Mouse (Mus musculus) heart, embryonic 11.5 days (tissue): ENCODE measurements around the gene Maged1. TPM values are rescaled to one million over a fixed set of nuclear protein-coding genes. Genes with fewer than 3 reads are reported as not detected.
A peak's percentile ranks its signal among the peaks of the same experiment; 100 is the strongest.
"Not testable (repeated sequence)": the region's sequence is repeated elsewhere in the genome, so short reads cannot be mapped to it uniquely, and the experiment has no call there.

Source experiments
- ATAC-seq: fragments of 200-750 bp; cut with Nextera tagmentation; replicated peaks from 2 replicates; pipeline ENCODE4 v1.8.0; 2017; ENCODE audit warnings: moderate library complexity; ENCODE audit not compliant: insufficient number of reproducible peaks, low FRiP score, low TSS enrichment
- H3K27ac ChIP-seq: fragments of 300-500 bp; sonication (generic); 2 replicates; pipeline ENCODE4 v1.5.1; 2014; ENCODE audit warnings: mild to moderate bottlenecking, low read depth, low read length
- H3K27me3 ChIP-seq: fragments of 300-500 bp; sonication (generic); 2 replicates; pipeline ENCODE4 v1.6.1; 2014; ENCODE audit warnings: mild to moderate bottlenecking, low read length, mixed read lengths; ENCODE audit not compliant: control insufficient read depth, insufficient read depth
- H3K36me3 ChIP-seq: fragments of 300-500 bp; sonication (generic); 2 replicates; pipeline ENCODE4 v1.6.1; 2014; ENCODE audit warnings: mild to moderate bottlenecking, low read length, moderate library complexity, mixed read lengths; ENCODE audit not compliant: control insufficient read depth, insufficient read depth
- H3K4me1 ChIP-seq: fragments of 300-500 bp; sonication (generic); 2 replicates; pipeline ENCODE4 v1.6.1; 2014; ENCODE audit warnings: low read length; ENCODE audit not compliant: control insufficient read depth, insufficient read depth
- H3K4me2 ChIP-seq: fragments of 300-500 bp; sonication (generic); 2 replicates; pipeline ENCODE4 v1.6.1; 2014; ENCODE audit warnings: mild to moderate bottlenecking, moderate library complexity
- H3K4me3 ChIP-seq: fragments of 300-500 bp; sonication (generic); 2 replicates; pipeline ENCODE4 v1.5.1; 2014; ENCODE audit warnings: low read depth, low read length
- H3K9ac ChIP-seq: fragments of 300-500 bp; sonication (generic); 2 replicates; pipeline ENCODE4 v1.6.1; 2014; ENCODE audit warnings: mild to moderate bottlenecking, low read depth, low read length, moderate library complexity
- H3K9me3 ChIP-seq: fragments of 300-500 bp; sonication (generic); replicated peaks from 2 replicates; pipeline ENCODE4 v1.6.1; 2016; ENCODE audit warnings: low read length; ENCODE audit not compliant: control insufficient read depth
- WGBS: fragments of 180-500 bp; shearing (Covaris S2); extraction: QIAGEN DNeasy Blood & Tissue Kit; methylation state at CpG from one replicate; pipeline ENCODE4 v1.1.7; 2014; ENCODE audit not compliant: insufficient replicate concordance; 5-methylcytosine and 5-hydroxymethylcytosine counted together
- polyA plus RNA-seq: library from polyadenylated mRNA; unstranded; fragments of >200 nt; fragmentation: Nextera tagmentation; extraction: Ambion mirVana; gene quantifications from 2 replicates; pipeline ENCODE4 v1.2.1, GENCODE M21; 2014

The Maged1 gene
- polyA plus RNA-seq, 1 experiment from 2014 or later = 516 TPM

- peak overlapping the region; percentile 84 for H3K27ac ChIP-seq
- H3K27me3 ChIP-seq = no peaks in the 10 kb centered on the region
- H3K4me2 ChIP-seq = peak overlapping the region; percentile 62
- peak overlapping the region; percentile 84 for H3K9ac ChIP-seq
- ATAC-seq = peak; percentile 31
- WGBS = 18% methylated on average over 37 of the region's 37 CpGs
- H3K36me3 ChIP-seq = peaks cover 14% of the 10 kb centered on the region; the same call in 1 of the 2 replicates
- H3K9me3 ChIP-seq = no peaks in the 10 kb centered on the region
- peaks cover 5% of the 10 kb centered on the region for H3K4me1 ChIP-seq
- H3K4me3 ChIP-seq = peak overlapping the region; percentile 61
Measured at GRCm38 (mm10) chrX:94540341-94541201, 1.4 kb downstream of the Maged1 start.

- peaks cover 10% of the 10 kb centered on the region; the same call in 1 of the 2 replicates for H3K36me3 ChIP-seq
- no peak for ATAC-seq
- H3K9me3 ChIP-seq = no peaks in the 10 kb centered on the region
- no peak overlapping the region for H3K4me3 ChIP-seq
- 66% methylated on average over 2 of the region's 2 CpGs for whole genome bisulfite sequencing
- no peak overlapping the region for H3K27ac ChIP-seq
- H3K4me2 ChIP-seq = no peak overlapping the region
- no peaks in the 10 kb centered on the region for H3K27me3 ChIP-seq
- no peaks in the 10 kb centered on the region for H3K4me1 ChIP-seq
- H3K9ac ChIP-seq = no peak overlapping the region
Measured at GRCm38 (mm10) chrX:94534346-94534745, 7.6 kb downstream of the Maged1 start.

GRCm38 (mm10) chrX:94530301-94530700 lies 11.6 kb downstream of the Maged1 start:
- Histone ChIP-seq H3K9ac (no peak overlapping the region), H3K27me3 (no peaks in the 10 kb centered on the region), H3K27ac (no peak overlapping the region), H3K4me1 (no peaks in the 10 kb centered on the region), H3K9me3 (no peaks in the 10 kb centered on the region), H3K4me2 (no peak overlapping the region), H3K4me3 (no peak overlapping the region), H3K36me3 (no peaks in the 10 kb centered on the region)
- no peak for ATAC-seq
- WGBS = 66% methylated on average over 3 of the region's 3 CpGs

GRCm38 (mm10) chrX:94522166-94522565 lies 19.8 kb downstream of the Maged1 start:
- Histone ChIP-seq H3K9me3 (no peaks in the 10 kb centered on the region), H3K4me3 (no peak overlapping the region), H3K4me2 (no peak overlapping the region), H3K27ac (no peak overlapping the region), H3K9ac (no peak overlapping the region), H3K4me1 (no peaks in the 10 kb centered on the region), H3K27me3 (no peaks in the 10 kb centered on the region), H3K36me3 (no peaks in the 10 kb centered on the region)
- WGBS = 56% methylated on average over 3 of the region's 3 CpGs
- ATAC-seq = no peak

GRCm38 (mm10) chrX:94508442-94508819 lies 33.5 kb downstream of the Maged1 start:
- Histone ChIP-seq H3K4me3 (no peak overlapping the region), H3K9ac (no peak overlapping the region), H3K36me3 (no peaks in the 10 kb centered on the region), H3K27me3 (0 out of 2 replicates have a peak, but pooled peaks cover 4% of the 10 kb centered on the region), H3K9me3 (no peaks in the 10 kb centered on the region), H3K27ac (no peak overlapping the region), H3K4me1 (no peaks in the 10 kb centered on the region), H3K4me2 (no peak overlapping the region)
- 66% methylated on average over 3 of the region's 3 CpGs for WGBS
- no peak for ATAC-seq

DNA sequence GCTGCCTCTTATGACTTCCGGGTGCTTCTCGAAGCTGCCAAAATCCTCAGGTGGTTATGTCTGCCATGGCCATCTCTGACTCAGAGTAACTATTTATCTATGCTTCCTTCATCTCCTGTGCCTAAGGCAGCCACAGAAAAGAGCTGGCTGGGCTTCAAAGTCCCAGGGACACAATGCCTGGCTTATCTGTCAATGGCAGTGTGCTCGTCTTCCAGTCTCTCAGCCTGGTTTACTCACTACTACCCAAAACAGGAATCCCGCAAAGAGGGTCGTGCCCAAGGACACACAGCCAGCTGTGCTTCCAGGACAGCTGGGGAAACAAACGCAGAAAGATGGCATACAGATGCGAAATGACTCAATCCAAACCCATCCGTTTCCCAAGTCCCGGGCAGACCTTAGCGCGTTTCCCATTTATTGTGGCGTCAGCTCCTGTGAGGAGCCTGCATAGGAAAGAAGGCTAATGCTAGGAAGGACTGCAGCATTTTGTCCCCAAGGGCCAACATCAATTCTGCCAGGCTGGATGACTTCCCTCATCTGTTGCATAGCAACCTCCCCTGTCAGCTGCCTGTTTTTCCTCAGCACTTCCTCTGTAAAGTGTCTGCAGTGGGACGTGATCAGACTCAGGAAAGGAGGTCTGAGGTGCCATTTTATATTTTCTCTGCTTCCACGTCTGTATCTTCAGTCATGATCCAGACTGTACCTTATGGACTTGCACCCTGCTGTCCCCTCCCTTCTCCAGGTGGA lies 34.1 kb downstream of the Maged1 start:
- not testable (repeated sequence) for H3K4me1 ChIP-seq, H3K27ac ChIP-seq, H3K9ac ChIP-seq, H3K27me3 ChIP-seq, H3K36me3 ChIP-seq, H3K4me3 ChIP-seq, ATAC-seq, H3K4me2 ChIP-seq, H3K9me3 ChIP-seq
- 46% methylated on average over 6 of the region's 14 CpGs for WGBS

- Histone ChIP-seq H3K27me3 (0 out of 2 replicates have a peak, but pooled peaks cover 4% of the 10 kb centered on the region), H3K4me3 (no peak overlapping the region), H3K4me2 (no peak overlapping the region), H3K27ac (no peak overlapping the region), H3K36me3 (no peaks in the 10 kb centered on the region), H3K9me3 (no peaks in the 10 kb centered on the region), H3K4me1 (no peaks in the 10 kb centered on the region), H3K9ac (no peak overlapping the region)
- 68% methylated on average over 2 of the region's 2 CpGs for WGBS
- peak; percentile 77 for ATAC-seq
Measured at GRCm38 (mm10) chrX:94486001-94486792, 55.7 kb downstream of the Maged1 start.
